Mouse (Mus musculus): Measurements from ENCODE around the gene Tmem107.

Gene Tmem107

GRCm38 (mm10) chr11:69070590-69071222, at the start of gene Tmem107:
Tmem107 (plus strand) TSS chr11:69070806.
- DNase-seq (ENCODE audit: low spot score): peak; percentile 90

GRCm38 (mm10) chr11:69026562-69026961, 44.0 kb upstream of the Tmem107 start:
- DNase-seq (ENCODE audit: low spot score): no peak

GRCm38 (mm10) chr11:69028805-69029204, 41.8 kb upstream of the Tmem107 start:
- DNase-seq (ENCODE audit: low spot score): no peak

- DNase-seq (ENCODE audit: low spot score): no peak
These were observed 37.1 kb upstream of the Tmem107 start for GRCm38 (mm10) chr11:69033552-69033951.

- DNase-seq (ENCODE audit: low spot score): no peak
These were observed 36.0 kb upstream of the Tmem107 start for GRCm38 (mm10) chr11:69034585-69034984.

GRCm38 (mm10) chr11:69035411-69035810, 35.2 kb upstream of the Tmem107 start:
- DNase-seq (ENCODE audit: low spot score): no peak

- DNase-seq (ENCODE audit: low spot score): peak; percentile 92
These were observed 34.8 kb upstream of the Tmem107 start for GRCm38 (mm10) chr11:69035849-69036248.

- peak; percentile 88 for DNase-seq (ENCODE audit: low spot score)
These were observed 33.9 kb upstream of the Tmem107 start for GRCm38 (mm10) chr11:69036486-69037230.

GRCm38 (mm10) chr11:69037231-69038061, 33.2 kb upstream of the Tmem107 start:
- DNase-seq (ENCODE audit: low spot score): peak; percentile 90

GRCm38 (mm10) chr11:69038173-69038572, 32.4 kb upstream of the Tmem107 start:
- no peak for DNase-seq (ENCODE audit: low spot score)

- DNase-seq (ENCODE audit: low spot score): peak; percentile 91
These were observed 24.8 kb upstream of the Tmem107 start, which contains the start of gene Aurkb for GRCm38 (mm10) chr11:69045531-69046394. Aurkb (plus strand) TSS chr11:69045647.

GRCm38 (mm10) chr11:69046395-69046774, 24.2 kb upstream of the Tmem107 start:
- no peak for DNase-seq (ENCODE audit: low spot score)

GRCm38 (mm10) chr11:69047592-69047991, 23.0 kb upstream of the Tmem107 start:
- DNase-seq (ENCODE audit: low spot score): no peak

GRCm38 (mm10) chr11:69048151-69048550, 22.5 kb upstream of the Tmem107 start:
- DNase-seq (ENCODE audit: low spot score): no peak

- DNase-seq (ENCODE audit: low spot score): no peak
These were observed 19.9 kb upstream of the Tmem107 start for GRCm38 (mm10) chr11:69050748-69051147.

GRCm38 (mm10) chr11:69051771-69052170, 18.8 kb upstream of the Tmem107 start:
- no peak for DNase-seq (ENCODE audit: low spot score)

- DNase-seq (ENCODE audit: low spot score): no peak
These were observed 17.7 kb upstream of the Tmem107 start for GRCm38 (mm10) chr11:69052824-69053421.

- no peak for DNase-seq (ENCODE audit: low spot score)
These were observed 16.8 kb upstream of the Tmem107 start for GRCm38 (mm10) chr11:69053848-69054247.

- no peak for DNase-seq (ENCODE audit: low spot score)
These were observed 12.3 kb upstream of the Tmem107 start for GRCm38 (mm10) chr11:69058265-69058664.

GRCm38 (mm10) chr11:69058729-69059356, 11.8 kb upstream of the Tmem107 start:
- no peak for DNase-seq (ENCODE audit: low spot score)
